Mouse (Mus musculus) bone marrow macrophage, adult 2 months (primary cell): Measurements from ENCODE around the gene Pnpla3. TPM values are rescaled to one million over a fixed set of nuclear protein-coding genes. Genes with fewer than 3 reads are reported as not detected.
A peak's percentile ranks its signal among the peaks of the same experiment; 100 is the strongest.
"Not testable (repeated sequence)": the region's sequence is repeated elsewhere in the genome, so short reads cannot be mapped to it uniquely, and the experiment has no call there.

Experiments used
- H3K27ac ChIP-seq: 2 replicates; pipeline ENCODE4 v1.5.1; 2012; ENCODE audit warnings: low read depth, low read length; ENCODE audit not compliant: insufficient read depth
- H3K4me1 ChIP-seq: 2 replicates; pipeline ENCODE4 v1.6.1; 2012; ENCODE audit warnings: low read length; ENCODE audit not compliant: control insufficient read depth, insufficient read depth
- H3K4me3 ChIP-seq: 2 replicates; pipeline ENCODE4 v1.5.1; 2012; ENCODE audit warnings: mild to moderate bottlenecking, low read length, moderate library complexity; ENCODE audit not compliant: insufficient read depth
- CTCF ChIP-seq: IDR thresholded peaks from 2 replicates; pipeline ENCODE4 v1.5.1; 2012; ENCODE audit warnings: low read depth, mild to moderate bottlenecking, low read length, moderate library complexity
- POLR2A ChIP-seq: IDR thresholded peaks from 2 replicates; pipeline ENCODE4 v1.6.1; 2012; ENCODE audit warnings: mild to moderate bottlenecking, low read depth, low read length, borderline replicate concordance
- polyA plus RNA-seq: library from polyadenylated mRNA; stranded (reverse); fragments of >200 nt; gene quantifications from 2 replicates; pipeline ENCODE4 v1.2.4, GENCODE M21; 2012; ENCODE audit not compliant: missing spikeins, insufficient read depth, insufficient read length

The Pnpla3 gene
- polyA plus RNA-seq, 1 experiment = not detected

DNA sequence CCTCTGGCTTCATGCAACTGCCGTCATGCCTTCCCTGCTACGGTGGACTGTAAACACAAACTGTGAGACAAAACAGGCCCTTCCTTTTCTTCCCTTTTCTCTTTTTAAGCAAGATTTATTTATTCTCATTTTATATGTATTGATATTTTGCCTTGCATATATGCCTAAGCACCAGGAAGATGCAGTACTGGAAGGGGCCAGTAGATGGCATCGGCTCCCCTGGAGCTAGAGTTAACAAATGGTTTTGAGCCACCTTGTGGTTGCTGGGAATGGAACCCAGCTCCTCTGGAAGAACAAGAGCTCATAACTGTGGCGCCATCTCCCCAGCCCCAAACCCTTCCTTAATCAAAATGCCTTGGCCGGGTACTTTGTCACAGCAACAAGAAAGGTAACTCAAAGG is 32.2 kb upstream of the Pnpla3 start:
- H3K4me1 ChIP-seq = peaks cover 7% of the 10 kb centered on the region
- TF ChIP-seq CTCF = peak; percentile 77
- TF ChIP-seq POLR2A = no peak
- H3K4me3 ChIP-seq = no peak overlapping the region
- H3K27ac ChIP-seq = no peak overlapping the region

GRCm38 (mm10) chr15:84136473-84137415 is 30.9 kb upstream of the Pnpla3 start:
- no peak for TF ChIP-seq CTCF
- no peak for TF ChIP-seq POLR2A
- Histone ChIP-seq H3K4me3 (no peak overlapping the region), H3K4me1 (peaks cover 7% of the 10 kb centered on the region), H3K27ac (no peak overlapping the region)

DNA sequence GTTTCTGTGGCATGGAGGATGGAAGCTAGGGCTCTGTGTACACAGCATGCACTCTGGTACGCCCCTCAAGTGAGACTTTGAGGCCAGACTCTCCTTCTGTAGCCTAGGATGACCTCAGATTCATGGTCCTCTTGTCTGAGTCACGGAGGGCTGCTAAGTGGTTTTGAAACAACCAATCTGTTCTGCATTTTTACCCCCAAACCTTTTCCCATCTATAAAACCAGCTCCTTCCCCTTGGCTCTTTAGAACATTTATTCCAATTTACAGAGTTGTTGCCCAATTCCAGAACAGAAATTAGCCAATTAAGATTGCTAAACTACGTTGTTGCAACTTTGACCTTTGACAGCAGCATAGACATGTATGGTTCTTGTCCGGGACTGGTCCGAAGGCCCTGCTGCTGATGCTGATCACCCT is 28.0 kb upstream of the Pnpla3 start:
- no peak overlapping the region for H3K27ac ChIP-seq
- peaks cover 7% of the 10 kb centered on the region for H3K4me1 ChIP-seq
- H3K4me3 ChIP-seq = no peak overlapping the region
- TF ChIP-seq CTCF (no peak), POLR2A (no peak)

DNA sequence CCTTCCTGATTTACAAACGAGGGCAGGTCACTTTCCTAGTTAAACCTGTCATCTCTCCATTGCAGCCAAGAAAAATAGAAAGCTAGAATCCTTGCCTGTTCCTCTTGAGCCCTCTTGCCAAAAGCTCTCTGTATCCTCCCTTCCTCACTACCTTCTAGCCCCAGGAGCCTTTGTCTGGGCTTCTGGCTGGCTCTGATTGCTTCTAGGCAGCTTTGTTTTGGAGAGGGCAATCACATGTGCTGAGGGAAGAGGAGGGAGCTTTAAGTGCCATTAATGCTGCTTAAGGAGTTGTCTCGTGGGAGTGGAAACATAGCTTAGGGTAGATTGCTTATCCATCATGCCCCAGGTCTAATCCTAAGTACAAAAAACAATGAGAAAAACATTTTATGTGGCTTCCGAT is 27.5 kb upstream of the Pnpla3 start:
- no peak overlapping the region for H3K27ac ChIP-seq
- no peak overlapping the region for H3K4me3 ChIP-seq
- no peak for TF ChIP-seq POLR2A
- no peak for TF ChIP-seq CTCF
- peaks cover 7% of the 10 kb centered on the region for H3K4me1 ChIP-seq

DNA sequence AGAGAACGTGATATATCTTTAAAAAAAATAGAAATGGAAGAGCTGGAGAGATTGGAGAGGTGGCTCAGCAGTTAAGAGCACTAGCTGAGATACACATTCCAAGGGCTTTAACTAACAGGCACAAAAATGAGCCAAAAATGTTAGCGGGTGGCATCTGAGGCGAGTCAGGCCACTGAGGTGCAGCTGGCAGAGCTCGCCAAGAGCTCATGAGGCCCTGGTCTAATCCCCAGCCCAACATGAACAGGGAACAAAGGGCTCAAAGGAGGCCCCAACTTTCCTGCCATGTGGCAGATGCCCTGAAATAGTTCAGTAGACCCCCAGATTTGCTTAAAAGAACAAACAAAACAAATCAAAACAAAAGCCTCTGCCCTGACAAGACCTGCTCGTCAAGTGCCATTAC is 26.7 kb upstream of the Pnpla3 start:
- TF ChIP-seq CTCF = no peak
- no peak overlapping the region for H3K27ac ChIP-seq
- H3K4me1 ChIP-seq = peaks cover 7% of the 10 kb centered on the region
- no peak overlapping the region for H3K4me3 ChIP-seq

GRCm38 (mm10) chr15:84156158-84156557 is 11.5 kb upstream of the Pnpla3 start:
- no peak for TF ChIP-seq POLR2A
- TF ChIP-seq CTCF = no peak
- Histone ChIP-seq H3K27ac (no peak overlapping the region), H3K4me1 (no peaks in the 10 kb centered on the region), H3K4me3 (no peak overlapping the region)

DNA sequence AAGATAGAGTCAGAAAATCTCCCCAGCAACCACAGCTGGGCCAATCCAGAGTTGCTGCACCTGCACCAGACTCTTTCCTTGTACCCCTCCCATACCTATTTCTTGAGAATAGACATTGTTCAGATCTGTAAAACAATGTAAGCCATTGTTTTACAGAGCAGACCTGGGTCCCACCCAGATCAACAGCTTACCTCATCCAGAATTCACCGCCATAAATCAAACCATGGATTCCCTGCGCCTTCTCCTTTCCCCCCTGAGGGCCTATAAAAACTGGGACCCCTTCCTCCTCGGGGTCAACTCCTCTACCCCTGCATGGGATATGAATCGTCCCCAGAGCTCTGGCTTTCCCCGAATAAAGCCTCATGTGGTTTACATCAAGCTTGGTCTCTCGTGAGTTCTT is 10.1 kb upstream of the Pnpla3 start:
- H3K27ac ChIP-seq, H3K4me1 ChIP-seq, H3K4me3 ChIP-seq: not testable (repeated sequence)

DNA sequence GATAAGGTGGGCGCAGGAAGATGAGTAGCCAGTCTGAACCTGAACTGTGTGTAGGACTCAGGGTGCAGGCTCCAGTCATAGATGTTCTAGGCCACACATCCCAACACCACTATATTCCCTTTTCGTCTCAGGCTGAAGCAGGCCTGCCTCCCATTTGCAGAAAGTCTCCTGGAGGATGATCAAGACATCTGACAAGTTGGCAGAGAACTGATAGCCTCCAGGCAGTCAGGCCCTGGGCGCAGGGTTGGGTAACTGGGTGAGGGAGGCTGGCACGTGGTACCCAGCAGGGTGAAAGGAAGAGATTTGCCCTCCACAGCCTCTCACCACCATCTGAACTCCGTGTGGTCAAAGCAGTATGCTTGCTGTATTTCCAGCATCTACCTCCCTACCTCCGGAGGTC is 5.8 kb upstream of the Pnpla3 start:
- no peak overlapping the region for H3K27ac ChIP-seq
- 0 out of 2 replicates have a peak, but pooled peaks cover 2% of the 10 kb centered on the region for H3K4me1 ChIP-seq
- TF ChIP-seq POLR2A (no peak), CTCF (no peak)
- H3K4me3 ChIP-seq = no peak overlapping the region

DNA sequence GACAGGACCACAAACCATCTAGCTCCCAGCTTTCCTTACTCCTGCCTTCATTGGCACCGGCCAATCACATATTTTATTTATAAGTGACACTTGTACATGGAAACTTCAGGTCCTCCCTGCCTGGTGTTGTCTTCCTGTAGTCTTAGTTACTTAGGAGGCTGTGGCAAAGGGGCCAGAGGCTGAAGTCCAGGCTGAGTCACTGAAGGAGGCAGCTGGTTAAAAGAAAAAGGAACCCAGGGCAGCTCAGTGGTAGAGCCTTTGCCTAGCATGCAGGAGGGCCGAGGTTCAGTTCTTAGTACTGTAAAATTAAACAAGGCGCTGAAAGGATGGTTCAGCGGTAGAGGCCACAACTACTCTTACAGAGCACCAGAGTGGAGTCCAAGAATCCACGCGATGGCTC is 819 bp upstream of the Pnpla3 start:
- Histone ChIP-seq H3K4me3 (no peak overlapping the region), H3K4me1 (peaks cover 9% of the 10 kb centered on the region; the same call in 1 of the 2 replicates), H3K27ac (no peak overlapping the region)
- TF ChIP-seq CTCF (no peak), POLR2A (no peak)
